Mouse (Mus musculus): ENCODE data around the gene Olfr819. TPM values are rescaled to one million over a fixed set of nuclear protein-coding genes. Genes with fewer than 3 reads are reported as not detected.

The Olfr819 gene
- polyA plus RNA-seq, 1 experiment from 2014 or later: not detected

Other genes starting within 250 kb of the Olfr819 start
- gene Olfr805, start 237.9 kb downstream of the Olfr819 start, polyA plus RNA-seq (2015; fragmentation: Nextera tagmentation; extraction: Ambion mirVana): not detected in 2 replicates
- not detected in 2 replicates for gene Olfr806, start 225.3 kb downstream of the Olfr819 start, polyA plus RNA-seq (2015; fragmentation: Nextera tagmentation; extraction: Ambion mirVana)
- gene Olfr807, start 209.5 kb downstream of the Olfr819 start, polyA plus RNA-seq (2015; fragmentation: Nextera tagmentation; extraction: Ambion mirVana): not detected in 2 replicates
- gene Olfr808, start 201.8 kb downstream of the Olfr819 start, polyA plus RNA-seq (2015; fragmentation: Nextera tagmentation; extraction: Ambion mirVana): not detected in 2 replicates
- gene Olfr809, start 192.6 kb downstream of the Olfr819 start, polyA plus RNA-seq (2015; fragmentation: Nextera tagmentation; extraction: Ambion mirVana): not detected in 2 replicates
- not detected in 2 replicates for gene Olfr810, start 172.3 kb downstream of the Olfr819 start, polyA plus RNA-seq (2015; fragmentation: Nextera tagmentation; extraction: Ambion mirVana)
- not detected in 2 replicates for gene Olfr811, start 162.9 kb downstream of the Olfr819 start, polyA plus RNA-seq (2015; fragmentation: Nextera tagmentation; extraction: Ambion mirVana)
- gene Olfr812, start 121.2 kb downstream of the Olfr819 start, polyA plus RNA-seq (2015; fragmentation: Nextera tagmentation; extraction: Ambion mirVana): not detected in 2 replicates
- not detected in 2 replicates for gene Olfr813, start 111.9 kb downstream of the Olfr819 start, polyA plus RNA-seq (2015; fragmentation: Nextera tagmentation; extraction: Ambion mirVana)
- not detected in 2 replicates for gene Olfr814, start 87.4 kb downstream of the Olfr819 start, polyA plus RNA-seq (2015; fragmentation: Nextera tagmentation; extraction: Ambion mirVana)
- not detected in 2 replicates for gene Olfr815, start 61.4 kb downstream of the Olfr819 start, polyA plus RNA-seq (2015; fragmentation: Nextera tagmentation; extraction: Ambion mirVana)
- not detected in 2 replicates for gene Olfr816, start 51.7 kb downstream of the Olfr819 start, polyA plus RNA-seq (2015; fragmentation: Nextera tagmentation; extraction: Ambion mirVana)
- not detected in 2 replicates for gene Olfr818, start 18.2 kb downstream of the Olfr819 start, polyA plus RNA-seq (2015; fragmentation: Nextera tagmentation; extraction: Ambion mirVana)
- not detected in 2 replicates for gene Olfr247, start 8.9 kb upstream of the Olfr819 start, polyA plus RNA-seq (2015; fragmentation: Nextera tagmentation; extraction: Ambion mirVana)
- not detected in 2 replicates for gene Gm10310, start 17.8 kb upstream of the Olfr819 start, polyA plus RNA-seq (2015; fragmentation: Nextera tagmentation; extraction: Ambion mirVana)
- not detected in 2 replicates for gene Olfr820, start 45.4 kb upstream of the Olfr819 start, polyA plus RNA-seq (2015; fragmentation: Nextera tagmentation; extraction: Ambion mirVana)
- gene Olfr821, start 63.1 kb upstream of the Olfr819 start, polyA plus RNA-seq (2015; fragmentation: Nextera tagmentation; extraction: Ambion mirVana): not detected in 2 replicates
- not detected in 2 replicates for gene Olfr822, start 103.9 kb upstream of the Olfr819 start, polyA plus RNA-seq (2015; fragmentation: Nextera tagmentation; extraction: Ambion mirVana)
- gene Olfr823, start 148.1 kb upstream of the Olfr819 start, polyA plus RNA-seq (2015; fragmentation: Nextera tagmentation; extraction: Ambion mirVana): not detected in 2 replicates
- gene Olfr824, start 162.7 kb upstream of the Olfr819 start, polyA plus RNA-seq (2015; fragmentation: Nextera tagmentation; extraction: Ambion mirVana): not detected in 2 replicates
- not detected in 2 replicates for gene Olfr825, start 199.5 kb upstream of the Olfr819 start, polyA plus RNA-seq (2015; fragmentation: Nextera tagmentation; extraction: Ambion mirVana)
- gene Olfr826, start 216.9 kb upstream of the Olfr819 start, polyA plus RNA-seq (2015; fragmentation: Nextera tagmentation; extraction: Ambion mirVana): not detected in 2 replicates
- gene Olfr827, start 247.1 kb upstream of the Olfr819 start, polyA plus RNA-seq (2015; fragmentation: Nextera tagmentation; extraction: Ambion mirVana): not detected in 2 replicates